Mouse (Mus musculus) layer of hippocampus, adult 2 months (tissue): Measurements from ENCODE around the gene Gucy2g. TPM values are rescaled to one million over a fixed set of nuclear protein-coding genes. Genes with fewer than 3 reads are reported as not detected.
A peak's percentile ranks its signal among the peaks of the same experiment; 100 is the strongest.
"Not testable (repeated sequence)": the region's sequence is repeated elsewhere in the genome, so short reads cannot be mapped to it uniquely, and the experiment has no call there.

Experiments used
- DNase-seq, 2 experiments: peaks; one replicate each; pipeline ENCODE4 v3.0.0; 2022; ENCODE audit warnings: low spot score in 2 of 2
- H3K27ac ChIP-seq: fragments of 200-600 bp; 2 replicates; pipeline ENCODE4 v1.8.1; 2022
- H3K4me3 ChIP-seq: fragments of 200-600 bp; 2 replicates; pipeline ENCODE4 v1.8.1; 2022; ENCODE audit warnings: mild to moderate bottlenecking
- CTCF ChIP-seq: fragments of 200-600 bp; conservative IDR thresholded peaks from 2 replicates; pipeline ENCODE4 v1.8.1; 2022; ENCODE audit warnings: antibody characterized with exemption, mild to moderate bottlenecking, moderate library complexity
- total RNA-seq, 2 experiments: library from RNA; stranded (reverse); gene quantifications; 2 replicates each; pipeline ENCODE4 v1.2.3; 2021

Gene Gucy2g
- total RNA-seq, 2 experiments from 2014 or later: 0.69 to 1.0 TPM

DNA sequence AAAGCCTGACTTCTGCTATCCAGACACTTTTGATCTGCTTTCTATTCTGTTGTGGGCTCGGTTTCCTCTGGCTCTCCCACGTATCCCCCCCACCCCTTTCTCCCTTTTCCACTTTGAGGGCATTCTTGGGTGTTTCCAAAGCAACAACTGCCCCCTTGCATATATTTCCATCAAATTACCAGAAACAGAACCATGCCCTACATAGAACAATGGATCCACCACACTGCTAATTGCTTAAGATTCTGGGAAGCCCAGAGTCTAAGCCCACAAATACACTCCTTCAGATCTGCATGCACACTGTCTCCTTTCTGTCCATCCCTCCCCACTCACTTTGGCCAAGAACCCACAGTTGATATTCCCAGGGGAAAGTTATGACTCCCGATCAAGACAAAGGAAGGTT is 55.4 kb downstream of the Gucy2g start:
- TF ChIP-seq CTCF: no peak
- H3K27ac ChIP-seq: peak overlapping the region; percentile 86
- peak in 1 of 2 experiments; percentile 28 for DNase-seq
- H3K4me3 ChIP-seq: no peak overlapping the region

DNA sequence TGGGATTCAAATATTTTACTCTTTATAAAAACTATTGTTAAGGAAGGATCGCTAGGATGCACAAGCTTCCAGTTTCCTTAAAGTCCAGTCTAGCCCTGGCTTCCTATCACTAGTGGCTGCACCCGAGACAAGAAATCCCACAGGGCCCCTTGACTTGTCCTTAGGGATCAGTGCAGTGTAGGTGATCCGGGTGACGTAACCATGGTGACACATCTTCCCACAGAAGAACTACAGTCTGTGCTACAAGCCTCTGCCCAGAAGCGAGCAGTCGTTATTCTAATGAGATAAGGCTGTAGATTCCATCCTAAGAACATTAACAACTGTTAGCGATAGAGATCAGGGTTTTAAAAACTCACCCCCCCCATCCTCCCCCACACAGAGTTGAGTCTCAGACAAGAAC is 56.0 kb downstream of the Gucy2g start:
- Histone ChIP-seq H3K27ac (peak overlapping the region; percentile 86), H3K4me3 (no peak overlapping the region)
- TF ChIP-seq CTCF: no peak
- DNase-seq: no peak

DNA sequence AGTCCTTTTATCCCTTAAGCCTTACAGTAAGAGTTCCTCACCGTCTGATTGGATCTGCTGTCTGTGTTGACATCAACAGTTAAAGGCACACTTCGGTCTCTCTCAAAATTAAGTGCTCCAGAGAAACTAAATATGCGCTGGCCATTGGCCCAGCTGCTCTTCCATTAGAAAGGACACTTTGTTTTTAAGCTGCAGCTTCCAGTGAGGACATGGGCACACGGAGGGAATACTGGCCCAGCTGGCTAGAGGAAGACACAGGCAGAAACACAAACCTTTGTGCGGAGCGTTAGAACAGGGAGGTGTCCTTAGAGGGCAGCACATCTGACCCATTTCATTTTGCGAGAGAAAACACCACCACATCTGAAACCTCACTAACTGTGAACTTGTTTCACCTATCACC is 56.6 kb downstream of the Gucy2g start:
- Histone ChIP-seq H3K27ac (peak overlapping the region; percentile 86), H3K4me3 (no peak overlapping the region)
- no peak for DNase-seq
- TF ChIP-seq CTCF: no peak

DNA sequence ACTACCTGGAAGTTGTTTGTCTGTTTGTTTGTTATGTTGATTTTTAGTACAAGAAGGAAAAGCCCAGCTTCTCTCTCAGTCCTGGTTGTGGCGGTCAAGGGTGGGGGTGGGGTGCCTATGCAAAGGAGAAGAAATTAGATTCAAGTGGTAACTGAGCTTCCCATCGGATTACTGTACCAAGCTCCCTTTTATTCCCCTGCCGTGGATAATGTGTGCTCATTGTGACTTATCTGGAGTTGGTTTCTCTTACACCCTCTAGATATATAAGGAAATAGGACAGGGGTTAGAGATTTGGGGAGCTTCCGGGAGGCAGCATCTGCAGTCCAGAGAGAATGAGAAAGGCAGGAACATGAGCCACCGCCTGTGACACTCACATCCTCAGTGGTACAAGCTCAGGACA is 60.6 kb downstream of the Gucy2g start, which contains the start of gene Tectb:
Gene Tectb (plus strand): TSS at position 301 of the 400 bp plus-strand sequence.
- TF ChIP-seq CTCF: no peak
- Histone ChIP-seq H3K4me3 (no peak within 1 kb of the TSS), H3K27ac (no peak within 1 kb of the TSS)
- no peak for DNase-seq

DNA sequence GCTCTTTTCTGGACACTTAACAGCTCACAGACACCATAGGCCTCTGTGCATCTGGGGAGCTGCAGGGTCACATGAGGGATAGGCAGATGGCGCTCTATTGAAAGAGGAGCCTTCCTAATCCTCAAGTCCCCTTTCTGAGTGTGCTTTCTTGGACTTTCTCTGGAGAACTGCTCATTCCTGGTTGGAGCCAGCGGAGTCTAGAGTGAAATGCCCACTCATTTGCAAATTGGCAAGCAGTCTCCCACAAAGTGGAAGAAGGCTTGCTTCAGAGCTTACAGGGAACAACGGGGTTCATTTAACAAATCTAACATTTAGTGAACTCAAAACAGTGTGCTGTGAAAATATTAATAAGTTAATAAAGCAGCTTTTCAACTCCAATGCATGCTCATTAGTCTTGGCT is 63.9 kb downstream of the Gucy2g start:
- peak overlapping the region; percentile 83 for H3K27ac ChIP-seq
- no peak; the same call in none of the 2 replicates for TF ChIP-seq CTCF
- DNase-seq: peak in 1 of 2 experiments; percentile 35
- no peak overlapping the region for H3K4me3 ChIP-seq

DNA sequence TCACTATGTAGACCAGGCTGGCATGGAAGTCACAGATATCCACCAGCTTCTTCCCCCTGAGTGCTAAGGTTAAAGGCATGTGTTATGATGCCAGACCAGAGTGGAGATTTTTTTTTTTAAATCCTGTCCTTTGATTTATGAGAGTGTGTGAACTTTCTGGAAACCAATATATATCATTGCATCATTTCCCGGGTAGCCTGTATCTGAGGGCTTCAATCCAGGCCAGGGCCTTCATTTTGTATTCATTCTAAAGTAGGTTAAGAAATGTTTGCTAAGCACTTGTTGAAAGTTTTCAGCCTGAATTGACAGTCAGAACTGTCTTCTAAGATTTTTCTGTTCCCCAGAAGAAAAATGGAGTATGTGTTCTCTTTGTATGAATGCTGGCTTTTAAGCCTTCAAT is 69.5 kb downstream of the Gucy2g start:
- H3K27ac ChIP-seq: no peak overlapping the region
- H3K4me3 ChIP-seq: no peak overlapping the region
- no peak for DNase-seq
- no peak for TF ChIP-seq CTCF

DNA sequence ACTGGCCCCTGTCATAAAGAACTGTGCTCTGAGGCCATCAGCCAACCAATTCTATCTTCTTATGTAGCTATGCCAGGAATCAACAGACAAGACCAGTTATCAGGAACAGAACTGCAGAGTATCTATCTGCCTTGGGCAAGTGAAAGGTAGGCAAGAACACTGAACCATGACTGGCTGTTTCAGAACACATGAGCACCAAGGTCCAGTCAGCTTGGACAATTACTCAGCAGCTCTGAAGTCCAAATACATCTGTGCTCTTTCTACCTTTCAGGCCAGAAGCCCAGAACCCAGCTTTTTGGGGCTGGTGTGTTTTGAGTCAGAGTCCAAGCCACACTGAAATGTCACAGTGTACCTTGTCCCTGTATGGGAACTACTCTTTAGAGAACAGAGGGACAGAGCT is 70.6 kb downstream of the Gucy2g start:
- TF ChIP-seq CTCF: no peak
- no peak for DNase-seq
- Histone ChIP-seq H3K4me3 (no peak overlapping the region), H3K27ac (no peak overlapping the region)

DNA sequence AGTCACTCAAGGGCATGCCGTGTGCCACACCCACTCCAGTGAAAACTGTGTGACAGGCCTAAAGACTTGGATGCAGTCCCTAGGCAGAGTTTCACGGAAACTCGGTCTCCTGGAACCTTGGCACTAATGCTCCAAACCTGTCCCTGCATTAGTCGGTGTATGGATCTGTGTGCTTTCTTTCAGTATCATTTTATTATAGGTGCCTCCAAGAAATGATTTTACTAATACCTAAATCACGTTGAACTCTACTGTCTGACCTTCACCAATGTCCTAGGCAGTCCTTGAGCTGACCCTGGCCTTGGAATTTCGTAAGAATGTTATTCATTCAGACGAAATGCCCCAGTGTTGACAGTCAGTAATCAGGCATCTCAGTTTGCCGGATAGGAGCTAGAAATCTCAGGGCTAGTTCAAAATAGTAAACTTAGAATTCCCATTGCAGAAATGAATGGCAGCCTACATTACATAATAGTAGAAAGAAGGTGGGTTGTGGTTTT is 71.8 kb downstream of the Gucy2g start:
- H3K4me3 ChIP-seq, DNase-seq, H3K27ac ChIP-seq: not testable (repeated sequence)

DNA sequence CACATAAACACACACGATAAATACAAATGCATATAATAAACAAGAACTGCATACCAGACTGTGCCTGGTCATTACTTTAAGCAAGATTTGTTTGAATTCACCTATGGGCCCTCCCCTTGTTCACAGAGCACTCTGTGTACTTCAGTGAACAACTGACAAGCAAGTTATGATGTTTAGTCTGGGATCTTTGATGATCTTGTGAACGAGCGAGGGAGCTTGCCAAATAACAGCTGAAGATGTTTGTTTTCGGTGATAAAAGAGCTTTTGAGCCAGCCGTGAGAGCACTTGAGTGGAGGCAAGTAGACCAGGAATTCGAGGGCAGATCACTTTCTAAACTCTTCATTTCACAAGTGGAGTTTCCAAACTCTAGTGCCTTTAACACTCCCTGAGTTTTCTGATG is 72.7 kb downstream of the Gucy2g start:
- no peak for TF ChIP-seq CTCF
- no peak for DNase-seq
- Histone ChIP-seq H3K4me3 (no peak overlapping the region), H3K27ac (no peak overlapping the region)

DNA sequence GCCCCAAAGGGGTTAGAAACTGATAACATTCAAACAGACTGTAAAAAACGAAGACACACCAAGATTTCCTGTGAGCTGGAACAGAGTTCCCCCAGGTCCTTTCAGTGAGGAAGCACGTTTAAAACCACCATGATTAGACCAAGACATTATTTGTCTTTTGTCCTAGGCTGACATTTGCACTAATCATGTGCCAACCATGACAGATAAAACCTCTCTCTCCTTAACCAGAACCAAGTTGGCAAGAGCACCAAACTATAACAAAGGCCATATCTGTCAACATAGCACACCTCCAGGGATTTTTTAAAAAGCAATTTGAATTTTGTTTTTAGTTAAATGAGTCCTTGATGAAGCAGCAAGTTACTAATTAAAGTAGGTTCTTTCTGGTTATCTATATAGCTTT is 73.3 kb downstream of the Gucy2g start:
- TF ChIP-seq CTCF: no peak
- Histone ChIP-seq H3K27ac (no peak overlapping the region), H3K4me3 (no peak overlapping the region)
- no peak for DNase-seq

DNA sequence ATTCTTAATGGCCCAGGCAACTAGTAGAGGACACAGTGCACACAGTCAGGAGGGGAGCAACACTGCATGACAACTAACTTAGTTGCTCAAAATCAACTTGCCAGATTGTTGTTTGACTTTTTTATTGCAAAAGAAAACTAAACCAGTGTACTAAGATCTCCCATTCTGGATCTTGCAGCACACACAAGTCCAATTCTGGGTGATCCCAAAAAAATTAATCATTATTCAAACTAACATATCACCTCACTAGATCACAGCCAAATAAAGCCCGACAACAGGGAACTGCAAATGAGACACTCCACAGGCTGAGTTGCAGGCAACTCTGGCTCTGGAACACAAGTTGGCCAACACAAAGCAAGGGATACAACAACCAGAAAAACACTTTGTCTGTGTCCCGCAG is 74.3 kb downstream of the Gucy2g start:
- H3K27ac ChIP-seq: no peak overlapping the region
- H3K4me3 ChIP-seq: no peak overlapping the region
- TF ChIP-seq CTCF: no peak
- no peak for DNase-seq

DNA sequence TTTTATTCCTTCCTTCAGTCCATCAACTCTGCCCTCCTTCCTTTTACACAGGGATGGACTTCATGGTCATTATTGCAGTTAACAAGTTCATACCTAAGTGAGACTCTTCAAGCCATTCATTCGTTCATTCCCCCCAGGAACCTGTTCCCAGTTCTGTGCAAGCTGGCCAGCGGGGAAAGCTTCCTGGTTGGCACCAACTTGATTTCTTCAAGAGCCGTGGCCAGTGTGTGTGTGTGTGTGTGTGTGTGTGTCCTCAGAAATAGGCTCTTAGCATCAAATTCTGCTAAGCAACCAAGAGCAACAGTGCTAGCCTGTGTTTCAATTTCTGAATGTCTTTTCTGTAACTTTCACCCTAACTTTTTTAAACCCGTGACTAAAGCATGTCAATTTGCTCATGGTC is 75.1 kb downstream of the Gucy2g start:
- H3K27ac ChIP-seq: no peak overlapping the region
- no peak overlapping the region for H3K4me3 ChIP-seq
- no peak for TF ChIP-seq CTCF
- no peak for DNase-seq

DNA sequence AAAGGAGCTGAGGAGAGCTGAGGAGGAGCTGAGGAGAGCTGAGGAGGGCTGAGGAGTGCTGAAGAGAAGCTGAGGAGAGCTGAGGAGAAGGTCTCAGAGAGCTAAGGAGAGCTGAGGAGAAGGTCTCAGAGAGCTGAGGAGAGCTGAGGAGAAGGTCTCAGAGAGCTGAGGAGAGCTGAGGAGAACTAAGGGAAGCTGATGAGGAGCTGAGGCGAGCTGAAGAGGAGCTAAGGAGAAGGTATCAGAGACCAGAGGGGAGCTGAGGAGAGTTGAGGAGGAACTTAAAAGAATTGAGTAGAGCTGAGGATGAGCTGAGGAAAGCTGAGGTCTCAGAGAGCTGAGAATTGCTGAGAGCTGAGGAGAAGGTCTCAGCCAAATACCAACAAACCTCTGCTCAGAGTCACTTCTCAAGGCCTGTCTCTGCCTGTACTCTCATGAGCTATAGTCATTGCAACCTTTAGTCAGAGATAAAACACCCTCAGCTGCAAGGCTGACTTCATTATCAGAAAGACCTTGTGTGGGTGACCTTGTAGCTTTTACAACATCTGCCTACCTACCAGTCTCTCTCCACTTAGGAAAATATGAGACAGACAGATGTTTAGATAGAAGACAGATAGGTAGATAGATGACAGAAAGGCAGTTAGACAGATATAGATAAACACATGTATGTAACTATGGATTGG is 75.7 kb downstream of the Gucy2g start:
- H3K27ac ChIP-seq: no peak overlapping the region
- no peak for TF ChIP-seq CTCF
- H3K4me3 ChIP-seq: no peak overlapping the region
- DNase-seq: no peak

DNA sequence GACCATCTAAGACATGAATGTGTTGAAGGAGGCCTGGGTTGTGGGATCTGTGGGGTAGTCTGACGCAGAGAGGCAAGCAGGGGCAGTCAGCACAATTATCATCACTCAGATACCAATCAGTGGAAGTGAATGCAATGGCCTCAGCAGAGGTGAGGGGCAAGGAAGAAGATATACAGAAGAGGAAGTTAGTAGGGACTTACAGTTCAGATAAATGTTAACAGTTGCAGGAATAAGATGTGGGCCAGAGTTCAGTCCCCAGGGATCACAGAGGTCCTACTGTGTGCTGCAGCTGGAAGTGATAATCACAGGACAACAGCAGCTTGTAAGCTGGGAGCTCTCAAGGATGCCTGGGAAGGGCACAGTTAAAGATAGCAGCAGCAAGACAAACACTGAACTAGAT is 76.9 kb downstream of the Gucy2g start:
- H3K27ac ChIP-seq: no peak overlapping the region
- no peak for DNase-seq
- H3K4me3 ChIP-seq: no peak overlapping the region
- no peak for TF ChIP-seq CTCF

DNA sequence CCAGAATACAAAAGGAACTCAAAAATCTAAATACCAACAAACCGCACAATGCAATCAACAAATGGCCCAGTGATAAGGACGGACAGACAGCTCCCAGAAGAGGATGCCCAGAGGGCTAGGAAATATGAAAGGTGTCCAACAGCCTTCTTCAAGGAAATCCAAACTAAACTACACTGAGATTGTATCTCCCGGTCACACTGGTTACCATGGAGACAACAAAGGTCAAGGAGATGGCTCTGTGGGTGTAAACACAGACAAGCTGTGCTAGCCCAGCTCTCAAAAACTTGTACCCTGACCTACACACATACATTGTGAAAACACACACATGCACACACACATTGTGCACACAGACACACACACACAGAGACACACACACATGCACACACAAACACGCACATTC is 78.8 kb downstream of the Gucy2g start:
- no peak overlapping the region for H3K27ac ChIP-seq
- no peak for DNase-seq
- no peak for TF ChIP-seq CTCF
- no peak overlapping the region for H3K4me3 ChIP-seq
